31 mouse cellular contexts compared by ENCODE assay signal in the genomic region with DNA sequence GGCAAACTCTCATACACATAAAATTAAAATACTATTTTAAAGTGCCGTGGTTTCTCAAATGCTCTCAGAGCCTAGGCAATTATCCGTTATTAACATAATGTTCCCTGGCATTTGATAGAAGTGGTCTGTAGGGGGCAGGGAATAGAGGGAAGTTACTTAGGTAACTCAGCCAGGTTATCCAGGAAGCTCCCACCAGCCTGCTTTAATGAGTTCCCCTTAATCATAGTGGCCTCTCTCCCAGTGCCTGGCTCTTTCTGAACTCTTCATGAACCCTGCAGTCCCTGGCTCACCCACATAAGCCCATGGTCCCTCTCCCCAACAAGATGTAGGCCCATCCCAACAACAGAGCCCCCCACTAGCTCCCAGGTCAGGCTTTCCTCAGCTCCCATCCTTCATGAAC. TPM values are rescaled to one million over a fixed set of nuclear protein-coding genes. Genes with fewer than 3 reads are reported as not detected.
A peak's percentile ranks its signal among the peaks of the same experiment; 100 is the strongest.
DNase-seq lines count a peak whose midpoint lies in the region; ATAC-seq and TF ChIP-seq lines count a peak whose summit lies in the region.
"Had no signal": no experiment of that assay in that cellular context is flagged by ENCODE, and none has a peak within 500 bp of the region (broad histone marks: within the 10 kb centered on the region; RNA-seq: fewer than 3 reads in every experiment).

No protein-coding gene starts in this region.

- ATAC-seq in kidney, embryonic 15.5 days (replicated peaks; ENCODE audit: low FRiP score), result no peak
- peak; percentile 69 for ATAC-seq in neural tube, embryonic 13.5 days (ENCODE audit: low read depth)
- ATAC-seq in neural tube, embryonic 15.5 days (ENCODE audit: low FRiP score), result peak; percentile 78
- no peak for ATAC-seq in lung, postnatal 0 days
- ATAC-seq: CD4-positive, CD25-positive, alpha-beta regulatory T cell, adult 4 months; forebrain, postnatal 0 days; intestine, embryonic 15.5 days; liver, embryonic 12.5 days; liver, postnatal 0 days; midbrain, embryonic 13.5 days had no signal

- no peaks in the 10 kb centered on the region for H3K9me3 ChIP-seq in heart, embryonic 10.5 days
- H3K9me3 ChIP-seq in kidney, embryonic 15.5 days (replicated peaks), result no peaks in the 10 kb centered on the region
- H3K9me3 ChIP-seq in neural tube, embryonic 13.5 days, result no peaks in the 10 kb centered on the region
- no peaks in the 10 kb centered on the region for H3K9me3 ChIP-seq in neural tube, embryonic 15.5 days (replicated peaks)
- H3K9me3 ChIP-seq in lung, postnatal 0 days (ENCODE audit: low read length), result no peaks in the 10 kb centered on the region
- H3K9me3 ChIP-seq: embryonic facial prominence, embryonic 13.5 days; heart, embryonic 13.5 days; hindbrain, embryonic 15.5 days; intestine, embryonic 15.5 days; liver, embryonic 12.5 days; megakaryocyte, embryonic 14.5 days; midbrain, embryonic 13.5 days; neural tube, embryonic 12.5 days had no signal

- no peaks in the 10 kb centered on the region for H3K36me3 ChIP-seq in heart, embryonic 10.5 days
- H3K36me3 ChIP-seq in kidney, embryonic 15.5 days, result no peaks in the 10 kb centered on the region
- no peaks in the 10 kb centered on the region for H3K36me3 ChIP-seq in neural tube, embryonic 13.5 days
- H3K36me3 ChIP-seq in neural tube, embryonic 15.5 days, result no peaks in the 10 kb centered on the region
- H3K36me3 ChIP-seq in lung, postnatal 0 days (ENCODE audit: insufficient read depth, low read length), result no peaks in the 10 kb centered on the region
- H3K36me3 ChIP-seq: embryonic facial prominence, embryonic 13.5 days; heart, embryonic 13.5 days; hindbrain, embryonic 15.5 days; intestine, embryonic 15.5 days; liver, embryonic 12.5 days; midbrain, embryonic 13.5 days; neural tube, embryonic 12.5 days had no signal

- H3K27ac ChIP-seq in heart, embryonic 10.5 days, result peak overlapping the region; percentile 13; the same call in 1 of the 2 replicates
- peak overlapping the region; percentile 76 for H3K27ac ChIP-seq in kidney, embryonic 15.5 days
- H3K27ac ChIP-seq in neural tube, embryonic 13.5 days (replicated peaks), result peak overlapping the region; percentile 23; the same call in 1 of the 2 replicates
- H3K27ac ChIP-seq in neural tube, embryonic 15.5 days (replicated peaks), result peak overlapping the region; percentile 70
- H3K27ac ChIP-seq in lung, postnatal 0 days (ENCODE audit: low read length), result no peak overlapping the region
- H3K27ac ChIP-seq: embryonic facial prominence, embryonic 13.5 days; heart, embryonic 13.5 days; hindbrain, embryonic 15.5 days; intestine, embryonic 15.5 days; left cerebral cortex, adult 2 months; midbrain, embryonic 13.5 days; neural tube, embryonic 12.5 days had no signal

- H3K9ac ChIP-seq in kidney, embryonic 15.5 days, result no peak overlapping the region
- no peak overlapping the region for H3K9ac ChIP-seq in neural tube, embryonic 13.5 days
- no peak overlapping the region for H3K9ac ChIP-seq in neural tube, embryonic 15.5 days (replicated peaks)
- no peak overlapping the region for H3K9ac ChIP-seq in lung, postnatal 0 days (replicated peaks; ENCODE audit: low read depth)
- H3K9ac ChIP-seq: embryonic facial prominence, embryonic 13.5 days; forebrain, postnatal 0 days; heart, embryonic 13.5 days; hindbrain, embryonic 15.5 days; intestine, embryonic 15.5 days; liver, embryonic 12.5 days; liver, postnatal 0 days; midbrain, embryonic 13.5 days; neural tube, embryonic 12.5 days had no signal

- no peak for TF ChIP-seq CTCF in lung, postnatal 0 days (IDR thresholded peaks at IDR 0.05)

- intact Hi-C loops in heart, postnatal 14 days (cut with DNase I), result no loop called here

- no peak overlapping the region for H3K4me3 ChIP-seq in heart, embryonic 10.5 days
- H3K4me3 ChIP-seq in kidney, embryonic 15.5 days (replicated peaks), result no peak overlapping the region
- H3K4me3 ChIP-seq in neural tube, embryonic 13.5 days, result no peak overlapping the region
- no peak overlapping the region for H3K4me3 ChIP-seq in neural tube, embryonic 15.5 days (replicated peaks)
- no peak overlapping the region for H3K4me3 ChIP-seq in lung, postnatal 0 days (ENCODE audit: low read depth, low read length)
- H3K4me3 ChIP-seq: embryonic facial prominence, embryonic 13.5 days; heart, embryonic 13.5 days; hindbrain, embryonic 15.5 days; intestine, embryonic 15.5 days; left cerebral cortex, adult 2 months; liver, embryonic 12.5 days; megakaryocyte, embryonic 14.5 days; midbrain, embryonic 13.5 days; neural tube, embryonic 12.5 days had no signal

- DNase-seq in heart, embryonic 10.5 days (ENCODE audit: low spot score), result no peak
- DNase-seq in heart, postnatal 14 days, result no peak
- DNase-seq in kidney, adult 9 months, result no peak
- no peak for DNase-seq in neural tube, embryonic 10.5 days (ENCODE audit: extremely low spot score, low spot score)
- no peak for DNase-seq in lung, postnatal 0 days (ENCODE audit: low spot score)
- DNase-seq: adrenal gland, postnatal 14 days; cerebellum, adult 11-12 months; cerebellum, adult 9-11 months; embryo, embryonic 11 days; forebrain, postnatal 0 days; gastrocnemius, postnatal 25 days; heart, adult 18-20 months; kidney, adult 2 months; layer of hippocampus, adult 9-11 months; liver, postnatal 0 days; lung, postnatal 4 days; retina, postnatal 1 day; right cerebral cortex, postnatal 14 days had no signal

- WGBS in heart, embryonic 10.5 days, result 87% methylated on average over 2 of the region's 2 CpGs
- WGBS in kidney, embryonic 15.5 days, result 33% methylated on average over 2 of the region's 2 CpGs
- WGBS in neural tube, embryonic 13.5 days, result 61% methylated on average over 2 of the region's 2 CpGs
- 54% methylated on average over 2 of the region's 2 CpGs for WGBS in neural tube, embryonic 15.5 days
- WGBS in lung, postnatal 0 days, result 88% methylated on average over 2 of the region's 2 CpGs

- no peaks in the 10 kb centered on the region for H3K27me3 ChIP-seq in heart, embryonic 10.5 days (ENCODE audit: insufficient read depth, poor library complexity, severe bottlenecking)
- H3K27me3 ChIP-seq in kidney, embryonic 15.5 days, result no peaks in the 10 kb centered on the region
- H3K27me3 ChIP-seq in neural tube, embryonic 13.5 days, result no peaks in the 10 kb centered on the region
- no peaks in the 10 kb centered on the region for H3K27me3 ChIP-seq in neural tube, embryonic 15.5 days (replicated peaks)
- H3K27me3 ChIP-seq in lung, postnatal 0 days (replicated peaks; ENCODE audit: insufficient read depth, low read length), result no peaks in the 10 kb centered on the region
- H3K27me3 ChIP-seq: embryonic facial prominence, embryonic 13.5 days; heart, embryonic 13.5 days; hindbrain, embryonic 15.5 days; intestine, embryonic 15.5 days; liver, embryonic 12.5 days; megakaryocyte, embryonic 14.5 days; midbrain, embryonic 13.5 days; neural tube, embryonic 12.5 days had no signal

- TF ChIP-seq EP300 in lung, postnatal 0 days (IDR thresholded peaks at IDR 0.05), result no peak

- H3K4me2 ChIP-seq in kidney, embryonic 15.5 days, result no peak overlapping the region
- no peak overlapping the region for H3K4me2 ChIP-seq in neural tube, embryonic 13.5 days
- no peak overlapping the region for H3K4me2 ChIP-seq in neural tube, embryonic 15.5 days
- H3K4me2 ChIP-seq in lung, postnatal 0 days (replicated peaks; ENCODE audit: low read depth, low read length), result no peak overlapping the region
- H3K4me2 ChIP-seq: embryonic facial prominence, embryonic 13.5 days; heart, embryonic 13.5 days; hindbrain, embryonic 15.5 days; intestine, embryonic 15.5 days; liver, embryonic 12.5 days; midbrain, embryonic 13.5 days; neural tube, embryonic 12.5 days had no signal

- H3K4me1 ChIP-seq in heart, embryonic 10.5 days, result peaks cover 46% of the 10 kb centered on the region
- peaks cover 45% of the 10 kb centered on the region for H3K4me1 ChIP-seq in kidney, embryonic 15.5 days
- H3K4me1 ChIP-seq in neural tube, embryonic 13.5 days (replicated peaks), result peaks cover 17% of the 10 kb centered on the region; the same call in 1 of the 2 replicates
- H3K4me1 ChIP-seq in neural tube, embryonic 15.5 days, result peaks cover 13% of the 10 kb centered on the region
- peaks cover 17% of the 10 kb centered on the region; the same call in 1 of the 2 replicates for H3K4me1 ChIP-seq in lung, postnatal 0 days (ENCODE audit: insufficient read depth, low read depth, low read length)
- H3K4me1 ChIP-seq: hindbrain, embryonic 15.5 days had no signal

RNA-seq across cellular contexts. Expression of a gene that starts 31.4 kb away (rescaled TPM):
- polyA plus RNA-seq in heart, embryonic 10.5 days (2016; fragmentation: Nextera tagmentation; extraction: Ambion mirVana), result 90.2 and 114 TPM in 2 replicates
- 10 to 100 TPM; 97.5 to 98.7 TPM for total RNA-seq in heart, postnatal 14 days (2021)
- polyA plus RNA-seq in kidney, embryonic 15.5 days (2015; fragmentation: Nextera tagmentation; extraction: Ambion mirVana), result 136 and 154 TPM in 2 replicates
- 49.6 and 57.4 TPM in 2 replicates for polyA plus RNA-seq in neural tube, embryonic 13.5 days (2015; fragmentation: Nextera tagmentation; extraction: Ambion mirVana)
- 33.6 and 54.3 TPM in 2 replicates for polyA plus RNA-seq in neural tube, embryonic 15.5 days (2015; fragmentation: Nextera tagmentation; extraction: Ambion mirVana)
- polyA plus RNA-seq in lung, postnatal 0 days (2015; fragmentation: Nextera tagmentation; extraction: Ambion mirVana), result 123 and 145 TPM in 2 replicates

Comparison
In these comparisons a context has a peak if more than half of its experiments do, and no peak if none do; other contexts are left out.
1. ATAC-seq: peak in neural tube, embryonic 13.5 days (single experiment) and neural tube, embryonic 15.5 days (single experiment); none in kidney, embryonic 15.5 days (single experiment) and lung, postnatal 0 days (single experiment).